ENCODE assay signal across 7 mouse cellular contexts in the genomic region with DNA sequence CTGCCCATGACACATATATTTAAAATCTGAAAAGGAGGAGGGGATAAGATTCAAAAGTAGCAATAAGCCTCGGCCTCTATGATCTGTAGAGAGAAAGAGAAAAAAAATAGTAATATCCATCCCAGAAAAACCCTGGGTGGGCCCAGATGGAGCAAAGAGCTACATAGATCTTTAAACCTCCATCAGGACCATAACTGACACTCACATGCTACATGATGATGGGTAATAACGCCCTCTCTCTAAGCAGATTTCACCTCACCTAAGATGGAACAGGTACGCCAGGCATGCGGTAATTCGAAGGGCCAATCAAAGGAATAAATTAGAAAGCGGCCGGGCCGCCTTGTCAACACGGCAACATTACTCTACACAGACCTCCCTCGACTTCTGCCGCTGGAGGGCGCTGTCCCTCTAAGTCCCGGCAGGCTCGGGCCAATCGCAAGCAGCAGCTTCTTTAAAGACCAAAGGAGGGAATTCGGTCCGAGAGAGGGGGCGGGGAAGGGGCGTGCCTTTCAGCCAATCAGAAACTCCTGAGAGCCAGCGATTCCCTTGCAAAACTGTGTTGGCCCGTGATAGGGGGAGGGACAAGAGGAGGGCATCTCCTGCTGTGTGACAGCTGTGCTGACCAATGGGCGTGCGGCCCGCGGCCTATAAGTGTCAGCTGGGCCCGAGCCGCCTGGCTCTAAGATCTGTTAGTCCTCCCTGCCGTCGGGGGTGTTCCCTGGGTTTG. TPM values are rescaled to one million over a fixed set of nuclear protein-coding genes. Genes with fewer than 3 reads are reported as not detected.
A peak's percentile ranks its signal among the peaks of the same experiment; 100 is the strongest.
DNase-seq lines count a peak whose midpoint lies in the region; ATAC-seq and TF ChIP-seq lines count a peak whose summit lies in the region.

A gene (plus strand): TSS at position 675 of the 727 bp plus-strand sequence.

- peak within 1 kb of the TSS; percentile 63 for H3K9ac ChIP-seq in intestine, embryonic 16.5 days (ENCODE audit: low read depth, low read length)
- H3K9ac ChIP-seq in midbrain, embryonic 12.5 days (replicated peaks): peak within 1 kb of the TSS; percentile 40; the same call in 1 of the 2 replicates

- peak within 1 kb of the TSS; percentile 56 for H3K4me3 ChIP-seq in intestine, embryonic 16.5 days (ENCODE audit: low read length)
- H3K4me3 ChIP-seq in midbrain, embryonic 12.5 days: peak within 1 kb of the TSS; percentile 47
- H3K4me3 ChIP-seq in small intestine, adult 2 months (ENCODE audit: low read depth, low read length): peak within 1 kb of the TSS; percentile 64

- intact Hi-C loops in gastrocnemius, postnatal 36 days (cut with DNase I): loop anchor here (1.0 to 5.0 kb wide), 2 partner anchors 15 to 33 kb away; no protein-coding TSS in a partner anchor
- intact Hi-C loops in left cerebral cortex, postnatal 36 days (cut with DNase I): no loop called here

- TF ChIP-seq POLR2A in small intestine, adult 2 months (IDR thresholded peaks at IDR 0.05; ENCODE audit: low read depth, low read length): no peak

- peak within 1 kb of the TSS; percentile 76 for H3K4me2 ChIP-seq in intestine, embryonic 16.5 days (ENCODE audit: low read depth, low read length)
- peak within 1 kb of the TSS; percentile 54 for H3K4me2 ChIP-seq in midbrain, embryonic 12.5 days (replicated peaks)

- H3K27me3 ChIP-seq in intestine, embryonic 16.5 days (replicated peaks; ENCODE audit: control insufficient read depth, insufficient read depth, low read length): peaks cover 36% of the 10 kb centered on the region; the same call in 1 of the 2 replicates
- H3K27me3 ChIP-seq in midbrain, embryonic 12.5 days: peaks cover 63% of the 10 kb centered on the region
- H3K27me3 ChIP-seq in small intestine, adult 2 months (ENCODE audit: control insufficient read depth, insufficient read depth, low read length): peaks cover 17% of the 10 kb centered on the region; the same call in 1 of the 2 replicates

- peaks cover 6% of the 10 kb centered on the region for H3K4me1 ChIP-seq in intestine, embryonic 16.5 days (ENCODE audit: control insufficient read depth, insufficient read depth, low read length)
- peaks cover 18% of the 10 kb centered on the region for H3K4me1 ChIP-seq in midbrain, embryonic 12.5 days
- peaks cover 14% of the 10 kb centered on the region for H3K4me1 ChIP-seq in small intestine, adult 2 months (ENCODE audit: control insufficient read depth, insufficient read depth, insufficient read length, low read length)

- peak; percentile 99 for DNase-seq in adrenal gland, adult 2 months
- DNase-seq in embryo, embryonic 11.5 days (ENCODE audit: low read depth, low spot score): peak; percentile 89
- peak; percentile 97 to 99 for DNase-seq in gastrocnemius, postnatal 36 days
- DNase-seq in left cerebral cortex, postnatal 36 days (ENCODE audit: low spot score in 2 of 2): peak; percentile 87 to 91

- ATAC-seq in intestine, embryonic 16.5 days: peak; percentile 99
- ATAC-seq in midbrain, embryonic 12.5 days (ENCODE audit: low FRiP score, low read depth): peak; percentile 99

- peak; percentile 98 for TF ChIP-seq CTCF in small intestine, adult 2 months (IDR thresholded peaks at IDR 0.05; ENCODE audit: extremely low read depth, insufficient read length, insufficient replicate concordance, low read depth, low read length)

- no peaks in the 10 kb centered on the region for H3K9me3 ChIP-seq in intestine, embryonic 16.5 days (ENCODE audit: control insufficient read depth, low read length)
- H3K9me3 ChIP-seq in midbrain, embryonic 12.5 days: no peaks in the 10 kb centered on the region

- H3K27ac ChIP-seq in intestine, embryonic 16.5 days (ENCODE audit: low read length): no peak within 1 kb of the TSS
- H3K27ac ChIP-seq in midbrain, embryonic 12.5 days (replicated peaks): no peak within 1 kb of the TSS
- no peak within 1 kb of the TSS for H3K27ac ChIP-seq in small intestine, adult 2 months (ENCODE audit: insufficient read depth, low read depth, low read length)

- no peaks in the 10 kb centered on the region for H3K36me3 ChIP-seq in intestine, embryonic 16.5 days (ENCODE audit: control insufficient read depth, insufficient read depth, low read length)
- no peaks in the 10 kb centered on the region for H3K36me3 ChIP-seq in midbrain, embryonic 12.5 days
- no peaks in the 10 kb centered on the region for H3K36me3 ChIP-seq in small intestine, adult 2 months (ENCODE audit: control insufficient read depth, insufficient read depth, low read length)

- 3% methylated on average over 29 of the region's 29 CpGs for WGBS in intestine, embryonic 16.5 days
- 4% methylated on average over 29 of the region's 29 CpGs for WGBS in midbrain, embryonic 12.5 days
- 4% methylated on average over 29 of the region's 29 CpGs for WGBS in small intestine, adult 2 months

RNA-seq across cellular contexts. Expression of the gene that starts here (rescaled TPM):
- total RNA-seq in adrenal gland, adult 2 months (2021): 10 to 100 TPM in 1 of 2 experiments, 1 to 10 TPM in 1; 1.7 to 14.7 TPM
- polyA plus RNA-seq in adrenal gland, adult 2 months (2012; rRNA removed): 3.0 and 7.2 TPM in 2 replicates
- total RNA-seq in gastrocnemius, postnatal 36 days (2021): 1 to 10 TPM in 1 of 2 experiments, under 1 TPM in 1; 0.59 to 1.0 TPM
- polyA plus RNA-seq in intestine, embryonic 16.5 days (2015; fragmentation: Nextera tagmentation; extraction: Ambion mirVana): 0.66 and 0.73 TPM in 2 replicates
- not detected for total RNA-seq in left cerebral cortex, postnatal 36 days (2021)
- polyA plus RNA-seq in midbrain, embryonic 12.5 days (2016; fragmentation: Nextera tagmentation; extraction: Ambion mirVana): 0.13 and 0.60 TPM in 2 replicates
- 1.8 and 2.1 TPM in 2 replicates for polyA plus RNA-seq in small intestine, adult 2 months (2012; rRNA removed)

Comparison
In these comparisons a context has a peak if more than half of its experiments do, and no peak if none do; other contexts are left out.
1. Peak in ATAC-seq, H3K4me3 ChIP-seq, H3K9ac ChIP-seq and H3K4me2 ChIP-seq in intestine, embryonic 16.5 days; RNA of the gene not detected or under 1 TPM.
2. Peak in DNase-seq in left cerebral cortex, postnatal 36 days; RNA of the gene not detected or under 1 TPM.
3. Peak in ATAC-seq, H3K4me3 ChIP-seq, H3K9ac ChIP-seq and H3K4me2 ChIP-seq in midbrain, embryonic 12.5 days; RNA of the gene not detected or under 1 TPM.